In the genomic region with DNA sequence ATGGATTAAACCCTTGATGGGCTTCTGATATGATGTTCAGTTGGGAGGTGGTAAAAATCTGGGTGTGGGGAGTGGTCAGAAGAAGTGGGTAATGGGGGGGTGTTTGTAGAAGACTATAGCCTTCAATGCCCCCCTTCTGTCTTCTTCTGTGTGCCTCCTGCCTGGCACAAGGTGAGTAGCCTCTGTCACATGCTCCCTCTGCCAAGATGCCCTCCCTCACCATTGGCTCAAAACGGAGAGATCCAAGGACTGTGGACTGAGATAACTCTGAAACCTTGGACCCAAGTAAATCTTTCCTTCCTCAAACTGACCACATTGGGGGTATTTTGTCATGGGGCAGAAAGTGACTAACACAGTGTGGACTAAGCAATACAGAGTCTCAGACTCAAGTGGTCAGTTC, we compare ENCODE assay signal across 13 mouse cellular contexts.
"Had no signal": no experiment of that assay in that cellular context is flagged by ENCODE, and none has a peak within 500 bp of the region (broad histone marks: within the 10 kb centered on the region; RNA-seq: fewer than 3 reads in every experiment).

No protein-coding gene starts in this region.

- DNase-seq: lung, adult 18-20 months; lung, embryonic 14.5 days; lung, postnatal 10 days; lung, postnatal 4 days; midbrain, embryonic 14.5 days; retina, postnatal 1 day; right cerebral cortex, adult 18-20 months; right cerebral cortex, postnatal 25 days; right cerebral cortex, postnatal 4 days; spleen, adult 18-20 months; thymus, adult 18-20 months; thymus, postnatal 14 days; thymus, postnatal 36 days had no signal
